Mouse (Mus musculus): ENCODE data around the gene Lrrc4. TPM values are rescaled to one million over a fixed set of nuclear protein-coding genes. Genes with fewer than 3 reads are reported as not detected.

Gene Lrrc4
- polyA plus RNA-seq, 1 experiment, result not detected

DNA sequence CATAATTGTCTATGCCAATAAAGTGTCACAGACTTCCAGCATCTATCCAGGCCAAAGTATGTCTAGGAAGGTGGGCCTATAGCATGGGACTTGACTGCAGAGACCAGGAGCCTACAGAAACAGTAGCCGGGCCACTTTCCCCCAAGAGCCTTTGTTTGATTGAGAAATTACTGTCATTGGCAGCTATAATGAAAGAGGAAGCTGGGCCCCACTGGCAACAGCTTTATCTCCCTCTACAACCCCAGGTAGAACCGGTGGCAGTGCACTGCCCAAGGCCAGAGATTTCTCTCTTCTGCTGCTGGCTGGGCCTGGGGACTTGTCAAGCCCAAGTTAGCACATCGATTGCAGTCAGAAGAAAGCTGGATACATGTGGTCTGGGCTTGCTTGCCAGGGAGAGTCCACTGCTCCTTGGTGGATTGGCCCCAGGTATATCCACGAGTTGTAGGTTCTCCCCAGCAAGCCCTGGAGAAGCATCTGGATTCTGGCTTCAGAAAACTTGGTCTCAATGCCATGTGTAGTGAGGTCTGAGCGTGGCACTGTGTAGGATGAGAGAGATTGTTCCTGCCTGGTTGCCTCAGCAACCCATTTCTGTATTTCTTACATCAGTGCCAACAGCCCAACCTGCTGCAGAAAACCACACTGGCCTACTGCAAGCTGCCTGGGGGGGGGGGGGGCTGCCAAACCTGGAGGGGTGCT is 40.3 kb upstream of the Lrrc4 start:
- Histone ChIP-seq H3K4me1 (ENCODE audit: control insufficient read depth, insufficient read depth, low read length) (peaks cover 35% of the 10 kb centered on the region), H3K4me3 (ENCODE audit: insufficient read depth, low read depth, low read length) (no peak overlapping the region), H3K27ac (ENCODE audit: insufficient read depth, low read depth, low read length) (no peak overlapping the region)
- TF ChIP-seq POLR2A (IDR thresholded peaks at IDR 0.05; ENCODE audit: insufficient read depth, low read depth, low read length) (no peak), CTCF (IDR thresholded peaks at IDR 0.05; ENCODE audit: insufficient read depth, low read depth, low read length) (no peak)
- WGBS, result 70% methylated on average over 5 of the region's 5 CpGs

DNA sequence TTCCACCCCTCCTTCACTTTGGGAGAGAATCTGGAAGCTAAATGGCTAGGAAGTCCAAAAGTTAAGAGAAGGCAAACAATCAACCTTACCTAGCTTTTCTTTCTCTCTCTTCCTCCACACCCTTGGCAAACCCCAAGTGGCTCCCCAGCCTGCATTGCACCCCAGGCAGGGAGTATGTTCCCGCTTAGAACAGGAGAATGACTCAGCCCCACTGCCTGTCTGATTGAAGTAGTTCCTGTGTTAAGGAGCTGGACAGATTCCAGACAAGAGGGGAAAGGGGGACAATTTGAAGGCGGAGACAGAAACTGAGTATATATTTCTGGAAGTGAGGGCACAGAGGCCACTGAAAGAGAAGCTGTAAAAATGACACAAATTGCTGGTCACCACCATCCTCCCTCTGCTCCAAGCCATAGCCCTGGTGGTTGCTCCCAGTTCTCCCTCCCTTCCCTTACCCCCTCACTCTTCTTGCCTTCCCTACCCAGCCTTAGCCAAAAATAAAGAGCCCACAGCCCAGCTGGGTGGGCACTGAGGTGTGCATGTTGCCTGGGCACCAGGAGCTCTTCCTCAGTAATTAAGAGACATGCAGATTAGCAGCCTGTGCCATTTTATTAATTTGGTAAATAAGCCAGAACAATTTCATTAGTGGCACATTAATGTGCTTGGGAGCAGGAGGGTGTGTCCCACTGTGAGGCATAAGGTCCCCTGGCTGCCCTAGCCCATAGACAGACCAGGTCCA is 36.1 kb upstream of the Lrrc4 start:
- 35% methylated on average over 2 of the region's 2 CpGs for WGBS
- TF ChIP-seq CTCF (IDR thresholded peaks at IDR 0.05; ENCODE audit: insufficient read depth, low read depth, low read length) (no peak), POLR2A (IDR thresholded peaks at IDR 0.05; ENCODE audit: insufficient read depth, low read depth, low read length) (no peak)
- no peak overlapping the region for H3K27ac ChIP-seq (ENCODE audit: insufficient read depth, low read depth, low read length)
- H3K4me3 ChIP-seq (ENCODE audit: insufficient read depth, low read depth, low read length), result no peak overlapping the region
- H3K4me1 ChIP-seq (ENCODE audit: control insufficient read depth, insufficient read depth, low read length), result peaks cover 30% of the 10 kb centered on the region

DNA sequence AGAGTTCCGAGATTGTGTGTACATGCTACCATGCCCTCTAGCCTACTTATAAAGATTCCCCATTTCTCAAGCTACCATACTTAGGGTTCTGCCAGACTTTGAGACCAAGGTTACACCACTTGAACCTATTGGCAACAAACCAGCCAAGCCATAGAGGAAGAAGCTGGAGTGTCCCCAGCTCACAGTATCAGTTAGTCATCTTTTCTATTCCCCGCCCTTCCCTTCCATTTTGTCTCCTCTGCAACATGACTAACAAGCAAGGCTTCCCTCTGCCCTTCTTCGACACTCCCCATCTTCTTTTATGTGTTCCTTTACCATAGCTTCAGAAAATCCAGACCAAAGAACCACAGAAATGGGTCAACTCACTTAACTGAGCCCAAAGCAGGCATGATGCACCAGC is 34.7 kb upstream of the Lrrc4 start:
- 100% methylated on average over 3 of the region's 3 CpGs for WGBS

DNA sequence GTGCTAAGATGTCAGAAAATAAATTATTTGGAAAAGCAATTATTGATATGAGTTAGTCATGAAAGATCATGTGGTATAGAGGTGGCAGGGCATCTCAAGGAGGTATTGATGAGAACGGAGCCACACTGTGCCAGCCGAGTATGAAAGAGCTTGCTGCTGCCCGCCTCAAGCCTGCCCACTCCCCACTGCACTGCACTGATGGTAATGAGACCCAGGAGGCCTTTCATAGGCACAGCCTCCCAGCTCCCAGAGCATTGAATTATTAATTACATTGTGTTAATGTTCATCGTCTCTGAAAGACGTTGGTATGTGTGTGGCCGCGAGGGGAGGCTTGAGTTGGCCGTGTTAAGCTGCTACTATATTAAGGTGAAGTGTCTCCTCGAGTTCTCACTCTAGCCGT is 33.6 kb upstream of the Lrrc4 start:
- WGBS, result 58% methylated on average over 10 of the region's 10 CpGs
- TF ChIP-seq CTCF (IDR thresholded peaks at IDR 0.05; ENCODE audit: insufficient read depth, low read depth, low read length) (no peak), POLR2A (IDR thresholded peaks at IDR 0.05; ENCODE audit: insufficient read depth, low read depth, low read length) (no peak)

More for the DNA sequence above, 34.7 kb upstream of the Lrrc4 start:
- H3K4me3 ChIP-seq (ENCODE audit: insufficient read depth, low read depth, low read length), result no peak overlapping the region
- no peak overlapping the region for H3K27ac ChIP-seq (ENCODE audit: insufficient read depth, low read depth, low read length)
- TF ChIP-seq CTCF (IDR thresholded peaks at IDR 0.05; ENCODE audit: insufficient read depth, low read depth, low read length) (no peak), POLR2A (IDR thresholded peaks at IDR 0.05; ENCODE audit: insufficient read depth, low read depth, low read length) (no peak)
- H3K4me1 ChIP-seq (ENCODE audit: control insufficient read depth, insufficient read depth, low read length), result peaks cover 23% of the 10 kb centered on the region

DNA sequence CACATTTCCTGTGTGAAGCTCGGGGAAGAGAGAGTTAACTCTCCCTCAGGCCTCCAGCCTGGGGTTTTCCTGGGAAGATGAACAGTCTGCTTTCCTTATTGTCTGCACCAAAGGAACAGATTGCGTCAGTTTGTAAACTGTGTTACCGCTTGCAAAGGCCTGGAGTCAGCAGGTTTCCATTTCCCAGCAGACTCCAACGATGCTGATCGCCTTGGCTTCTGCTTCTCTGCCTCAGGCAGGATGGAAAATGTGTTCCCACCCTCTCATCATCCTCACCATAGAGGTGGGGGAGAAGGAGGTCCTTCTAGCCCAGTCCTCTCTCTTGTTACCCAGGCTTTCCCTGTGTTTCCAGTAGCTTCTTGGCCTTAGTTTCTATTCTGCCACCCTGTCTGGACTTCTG is 33.1 kb upstream of the Lrrc4 start:
- H3K4me1 ChIP-seq (ENCODE audit: control insufficient read depth, insufficient read depth, low read length), result peaks cover 23% of the 10 kb centered on the region
- WGBS, result 54% methylated on average over 5 of the region's 5 CpGs
- H3K27ac ChIP-seq (ENCODE audit: insufficient read depth, low read depth, low read length), result no peak overlapping the region
- TF ChIP-seq POLR2A (IDR thresholded peaks at IDR 0.05; ENCODE audit: insufficient read depth, low read depth, low read length) (no peak), CTCF (IDR thresholded peaks at IDR 0.05; ENCODE audit: insufficient read depth, low read depth, low read length) (no peak)
- H3K4me3 ChIP-seq (ENCODE audit: insufficient read depth, low read depth, low read length), result no peak overlapping the region

More for the DNA sequence above, 33.6 kb upstream of the Lrrc4 start:
- no peak overlapping the region for H3K4me3 ChIP-seq (ENCODE audit: insufficient read depth, low read depth, low read length)
- H3K27ac ChIP-seq (ENCODE audit: insufficient read depth, low read depth, low read length), result no peak overlapping the region
- H3K4me1 ChIP-seq (ENCODE audit: control insufficient read depth, insufficient read depth, low read length), result peaks cover 23% of the 10 kb centered on the region

DNA sequence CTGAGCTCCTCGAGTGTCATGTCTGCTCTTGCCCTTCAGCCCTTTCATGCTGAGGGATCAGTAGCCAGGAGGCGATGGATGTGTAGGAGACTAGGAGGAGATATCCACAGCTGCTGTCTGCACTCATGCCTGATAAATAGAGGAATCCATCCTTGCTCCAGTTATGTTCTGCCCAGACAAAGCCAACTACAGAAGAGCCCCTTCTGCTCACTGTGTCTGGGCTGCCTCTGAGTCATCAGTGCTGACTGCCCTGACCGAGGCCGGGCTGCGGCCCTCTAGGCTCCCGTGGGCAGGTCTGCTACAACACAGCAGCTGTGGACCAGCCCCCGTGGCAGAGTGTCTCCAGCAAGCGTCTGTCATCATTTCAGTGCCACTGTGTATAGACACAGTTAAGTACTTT is 30.8 kb upstream of the Lrrc4 start:
- TF ChIP-seq CTCF (IDR thresholded peaks at IDR 0.05; ENCODE audit: insufficient read depth, low read depth, low read length) (no peak), POLR2A (IDR thresholded peaks at IDR 0.05; ENCODE audit: insufficient read depth, low read depth, low read length) (no peak)
- Histone ChIP-seq H3K4me3 (ENCODE audit: insufficient read depth, low read depth, low read length) (no peak overlapping the region), H3K27ac (ENCODE audit: insufficient read depth, low read depth, low read length) (no peak overlapping the region), H3K4me1 (ENCODE audit: control insufficient read depth, insufficient read depth, low read length) (peaks cover 17% of the 10 kb centered on the region)
- 73% methylated on average over 8 of the region's 8 CpGs for WGBS

DNA sequence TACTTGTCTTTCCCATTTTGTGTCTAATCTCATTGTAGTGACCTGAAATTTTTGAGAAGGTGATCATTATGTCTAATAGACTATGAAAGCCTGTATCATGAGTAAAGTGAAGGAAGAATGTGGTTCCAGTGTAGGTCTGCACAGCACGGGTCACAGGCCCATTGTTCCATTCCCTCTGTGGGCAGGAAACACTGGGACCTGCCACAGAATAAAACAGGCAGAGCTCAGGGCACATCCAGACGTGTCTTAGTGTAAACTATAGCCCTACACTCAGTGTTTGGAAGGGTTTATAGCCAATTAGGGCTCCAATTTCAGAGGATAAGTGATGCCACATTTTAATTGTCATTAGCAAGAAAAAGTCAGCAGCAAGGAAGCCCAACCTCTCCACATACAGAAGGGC is 29.4 kb upstream of the Lrrc4 start:
- WGBS, result 72% methylated on average over 2 of the region's 2 CpGs
- H3K27ac ChIP-seq (ENCODE audit: insufficient read depth, low read depth, low read length), result no peak overlapping the region
- no peak overlapping the region for H3K4me3 ChIP-seq (ENCODE audit: insufficient read depth, low read depth, low read length)
- no peak for TF ChIP-seq CTCF (IDR thresholded peaks at IDR 0.05; ENCODE audit: insufficient read depth, low read depth, low read length)
- no peak for TF ChIP-seq POLR2A (IDR thresholded peaks at IDR 0.05; ENCODE audit: insufficient read depth, low read depth, low read length)
- H3K4me1 ChIP-seq (ENCODE audit: control insufficient read depth, insufficient read depth, low read length), result peaks cover 17% of the 10 kb centered on the region

DNA sequence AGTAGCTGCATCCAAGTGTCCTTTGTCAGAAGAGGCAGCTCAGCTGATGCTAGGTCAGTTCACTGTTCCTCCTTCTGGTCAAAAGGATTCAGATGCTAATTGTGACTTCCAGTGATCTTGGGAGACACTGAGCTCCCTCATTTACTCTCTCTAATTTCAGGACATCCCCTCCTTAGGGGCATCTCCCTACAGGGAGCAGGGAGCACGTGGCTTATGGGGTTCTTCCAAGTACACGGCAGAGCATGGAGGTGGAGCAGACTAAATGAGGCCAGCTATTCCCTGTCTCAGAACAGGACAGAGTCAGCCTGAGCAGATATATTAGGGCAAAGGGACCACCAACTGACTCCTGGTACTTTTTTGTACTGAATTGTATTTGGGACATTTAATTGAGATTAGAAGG is 28.9 kb upstream of the Lrrc4 start:
- Histone ChIP-seq H3K4me3 (ENCODE audit: insufficient read depth, low read depth, low read length) (no peak overlapping the region), H3K27ac (ENCODE audit: insufficient read depth, low read depth, low read length) (no peak overlapping the region), H3K4me1 (ENCODE audit: control insufficient read depth, insufficient read depth, low read length) (peaks cover 15% of the 10 kb centered on the region)
- no peak for TF ChIP-seq POLR2A (IDR thresholded peaks at IDR 0.05; ENCODE audit: insufficient read depth, low read depth, low read length)
- no peak for TF ChIP-seq CTCF (IDR thresholded peaks at IDR 0.05; ENCODE audit: insufficient read depth, low read depth, low read length)
- WGBS, result 79% methylated on average over 2 of the region's 2 CpGs

DNA sequence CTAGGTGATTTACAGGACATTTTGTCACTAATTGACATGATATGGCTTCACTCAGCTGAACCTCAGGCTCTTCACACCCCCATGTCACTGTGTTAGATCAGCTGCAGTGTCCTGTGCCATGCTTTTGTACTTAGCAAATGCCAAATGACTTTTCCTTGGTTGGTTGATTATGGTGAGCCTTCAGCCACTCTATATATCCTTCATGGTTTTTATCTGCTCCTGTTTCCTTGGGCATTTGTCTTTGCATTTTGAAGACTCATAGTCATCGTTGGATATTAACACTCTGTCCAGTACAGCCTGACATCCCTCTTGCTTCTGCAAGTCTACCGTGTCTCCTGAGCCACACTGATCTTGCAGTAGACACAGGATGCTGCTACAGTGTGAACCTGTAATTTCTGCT is 27.5 kb upstream of the Lrrc4 start:
- Histone ChIP-seq H3K27ac (ENCODE audit: insufficient read depth, low read depth, low read length) (no peak overlapping the region), H3K4me1 (ENCODE audit: control insufficient read depth, insufficient read depth, low read length) (peaks cover 9% of the 10 kb centered on the region), H3K4me3 (ENCODE audit: insufficient read depth, low read depth, low read length) (no peak overlapping the region)
- TF ChIP-seq CTCF (IDR thresholded peaks at IDR 0.05; ENCODE audit: insufficient read depth, low read depth, low read length), result no peak
- no peak for TF ChIP-seq POLR2A (IDR thresholded peaks at IDR 0.05; ENCODE audit: insufficient read depth, low read depth, low read length)
- 90% methylated on average over 2 of the region's 2 CpGs for WGBS
